Mouse (Mus musculus) spleen, postnatal 36 days (tissue): ENCODE data around the gene Rrp15.
"Not testable (repeated sequence)": the region's sequence is repeated elsewhere in the genome, so short reads cannot be mapped to it uniquely, and the experiment has no call there.

ENCODE experiments used
- DNase-seq, 2 experiments: peaks; one replicate each; pipeline ENCODE4 v3.0.0; 2022; ENCODE audit warnings: low spot score in 2 of 2, mixed read lengths in 1 of 2

The Rrp15 gene

GRCm38 (mm10) chr1:186748724-186749653 lies at the start of gene Rrp15:
TSS of gene Rrp15 (minus strand) at chr1:186749358.
- peak; percentile 71 to 73 for DNase-seq

- DNase-seq = no peak
Observed at GRCm38 (mm10) chr1:186797991-186798390, 48.8 kb upstream of the Rrp15 start.

GRCm38 (mm10) chr1:186785359-186785758 lies 36.2 kb upstream of the Rrp15 start:
- DNase-seq = no peak

- DNase-seq = no peak
Observed at GRCm38 (mm10) chr1:186780826-186781225, 31.7 kb upstream of the Rrp15 start.

GRCm38 (mm10) chr1:186773124-186773523 lies 24.0 kb upstream of the Rrp15 start:
- no peak for DNase-seq

GRCm38 (mm10) chr1:186772547-186773077 lies 23.5 kb upstream of the Rrp15 start:
- no peak for DNase-seq

- no peak for DNase-seq
Observed at GRCm38 (mm10) chr1:186772005-186772404, 22.8 kb upstream of the Rrp15 start.

GRCm38 (mm10) chr1:186770659-186771058 lies 21.5 kb upstream of the Rrp15 start:
- no peak for DNase-seq

- DNase-seq = no peak
Observed at GRCm38 (mm10) chr1:186768392-186768791, 19.2 kb upstream of the Rrp15 start.

- not testable (repeated sequence) for DNase-seq
Observed at GRCm38 (mm10) chr1:186763451-186763850, 14.3 kb upstream of the Rrp15 start.

- no peak for DNase-seq
Observed at GRCm38 (mm10) chr1:186749675-186750283, 621 bp upstream of the Rrp15 start.

- no peak for DNase-seq
Observed at GRCm38 (mm10) chr1:186739828-186740227, 9.3 kb downstream of the Rrp15 start.

GRCm38 (mm10) chr1:186735537-186735936 lies 13.6 kb downstream of the Rrp15 start:
- DNase-seq = no peak

GRCm38 (mm10) chr1:186733052-186733451 lies 16.1 kb downstream of the Rrp15 start:
- DNase-seq = no peak

GRCm38 (mm10) chr1:186728778-186729177 lies 20.4 kb downstream of the Rrp15 start:
- no peak for DNase-seq

- no peak for DNase-seq
Observed at GRCm38 (mm10) chr1:186726117-186726516, 23.0 kb downstream of the Rrp15 start.

GRCm38 (mm10) chr1:186722299-186722698 lies 26.9 kb downstream of the Rrp15 start:
- no peak for DNase-seq

GRCm38 (mm10) chr1:186721846-186722245 lies 27.3 kb downstream of the Rrp15 start:
- peak; percentile 29 to 40 for DNase-seq

- DNase-seq = no peak
Observed at GRCm38 (mm10) chr1:186721166-186721565, 28.0 kb downstream of the Rrp15 start.

GRCm38 (mm10) chr1:186719708-186720107 lies 29.4 kb downstream of the Rrp15 start:
- DNase-seq = no peak

- no peak for DNase-seq
Observed at GRCm38 (mm10) chr1:186718881-186719280, 30.3 kb downstream of the Rrp15 start.
